ENCODE assay signal across 20 mouse cellular contexts in genomic region chr12:107936406-107936805, GRCm38 (mm10).
"Had no signal": no experiment of that assay in that cellular context is flagged by ENCODE, and none has a peak within 500 bp of the region (broad histone marks: within the 10 kb centered on the region; RNA-seq: fewer than 3 reads in every experiment).

No protein-coding gene starts in this region.

- H3K9ac ChIP-seq: limb, embryonic 12.5 days; limb, embryonic 15.5 days; liver, embryonic 14.5 days; liver, postnatal 0 days; lung, embryonic 14.5 days; midbrain, embryonic 12.5 days; midbrain, embryonic 15.5 days; stomach, embryonic 15.5 days had no signal

- H3K27me3 ChIP-seq: limb, embryonic 12.5 days; limb, embryonic 15.5 days; midbrain, embryonic 12.5 days; midbrain, embryonic 15.5 days; stomach, embryonic 15.5 days had no signal

- H3K27ac ChIP-seq: left cerebral cortex, adult 2 months; limb, embryonic 12.5 days; limb, embryonic 15.5 days; liver, embryonic 14.5 days; macrophage; midbrain, embryonic 12.5 days; midbrain, embryonic 15.5 days; stomach, embryonic 15.5 days had no signal

- H3K36me3 ChIP-seq: limb, embryonic 12.5 days; limb, embryonic 15.5 days; midbrain, embryonic 12.5 days; midbrain, embryonic 15.5 days; stomach, embryonic 15.5 days had no signal

- H3K4me3 ChIP-seq: left cerebral cortex, adult 2 months; limb, embryonic 12.5 days; limb, embryonic 15.5 days; midbrain, embryonic 12.5 days; midbrain, embryonic 15.5 days; stomach, embryonic 15.5 days had no signal

- ATAC-seq: liver, postnatal 0 days; lung, postnatal 0 days; midbrain, embryonic 15.5 days had no signal

- H3K4me2 ChIP-seq: limb, embryonic 12.5 days; limb, embryonic 15.5 days; liver, embryonic 11.5 days; lung, embryonic 14.5 days; midbrain, embryonic 12.5 days; midbrain, embryonic 15.5 days; stomach, embryonic 15.5 days had no signal

- H3K9me3 ChIP-seq: limb, embryonic 12.5 days; limb, embryonic 15.5 days; midbrain, embryonic 12.5 days; midbrain, embryonic 15.5 days; stomach, embryonic 15.5 days had no signal

- DNase-seq: kidney, adult 9 months; kidney, postnatal 14 days; kidney, postnatal 4 days; layer of hippocampus, adult 9-11 months; liver, postnatal 0 days; lung, embryonic 14.5 days; retina, postnatal 1 day; right cerebral cortex, postnatal 25 days; spleen, adult 18-20 months; thymus, postnatal 25 days had no signal
